Mouse (Mus musculus): ENCODE data around the gene Mgll.

DNA sequence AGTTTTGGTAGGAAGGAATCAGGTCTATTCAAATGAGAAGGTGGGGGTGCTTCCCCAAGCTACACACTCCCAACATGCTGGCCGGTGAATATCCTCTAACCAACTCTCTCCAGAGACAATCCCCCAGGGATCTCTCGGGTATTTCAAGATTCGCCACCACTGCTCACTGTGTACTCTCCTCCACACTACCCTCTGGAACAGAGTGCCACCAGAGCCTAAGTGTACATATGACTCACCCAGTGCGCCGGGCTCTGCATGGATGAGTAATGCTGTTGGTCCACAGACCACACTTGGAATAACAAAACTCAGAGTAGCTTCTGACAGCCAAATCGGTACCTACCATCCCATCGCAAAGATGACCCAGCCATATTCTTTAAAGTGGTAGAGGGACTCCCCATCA lies 145.2 kb downstream of the Mgll start:
- TF ChIP-seq CTCF (IDR thresholded peaks at IDR 0.05; ENCODE audit: insufficient read depth, low read length): no peak
- no peak for TF ChIP-seq POLR2A (IDR thresholded peaks at IDR 0.05; ENCODE audit: borderline replicate concordance, extremely low read depth, low read depth, low read length)

Measured in lung, adult 2 months (tissue).